In the genomic region with DNA sequence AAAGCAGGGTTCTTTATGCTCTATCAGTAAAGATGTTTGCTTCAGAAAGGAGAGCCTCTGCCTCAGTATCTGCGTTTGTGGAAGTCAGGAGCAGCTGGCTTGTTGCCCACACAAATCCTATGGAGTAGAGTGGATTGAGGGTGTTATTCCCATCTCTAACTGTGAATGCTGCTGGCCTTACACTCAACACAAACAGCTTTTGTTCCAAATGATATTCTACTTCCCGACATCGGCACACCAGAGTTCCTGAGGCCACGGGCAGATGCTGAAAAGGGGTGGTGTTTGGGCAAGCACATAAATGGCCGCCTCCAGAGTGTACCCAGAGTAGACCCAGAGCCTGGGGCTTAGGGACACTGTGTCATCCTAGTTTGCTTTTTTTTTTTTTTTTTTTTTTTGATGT, we compare ENCODE assay signal across 16 mouse cellular contexts.
"Had no signal": no experiment of that assay in that cellular context is flagged by ENCODE, and none has a peak within 500 bp of the region (broad histone marks: within the 10 kb centered on the region; RNA-seq: fewer than 3 reads in every experiment).

No protein-coding gene starts in this region.

- H3K27ac ChIP-seq: neural tube, embryonic 13.5 days; neural tube, embryonic 15.5 days; stomach, embryonic 15.5 days; stomach, postnatal 0 days had no signal

- DNase-seq: retina, postnatal 1 day; right cerebral cortex, adult 18-20 months; right cerebral cortex, postnatal 14 days; right cerebral cortex, postnatal 25 days; right cerebral cortex, postnatal 4 days; spleen, adult 18-20 months; thymus, adult 18-20 months; thymus, adult 2 months; thymus, postnatal 14 days; thymus, postnatal 25 days; thymus, postnatal 36 days; thymus, postnatal 4 days had no signal

- H3K4me2 ChIP-seq: neural tube, embryonic 13.5 days; neural tube, embryonic 15.5 days; stomach, embryonic 15.5 days had no signal

- H3K4me3 ChIP-seq: neural tube, embryonic 13.5 days; neural tube, embryonic 15.5 days; stomach, embryonic 15.5 days had no signal

- H3K27me3 ChIP-seq: neural tube, embryonic 13.5 days; neural tube, embryonic 15.5 days; stomach, embryonic 15.5 days had no signal

- H3K4me1 ChIP-seq: neural tube, embryonic 13.5 days; neural tube, embryonic 15.5 days; stomach, embryonic 15.5 days had no signal

- H3K9me3 ChIP-seq: neural tube, embryonic 13.5 days; neural tube, embryonic 15.5 days; stomach, embryonic 15.5 days had no signal

- H3K9ac ChIP-seq: neural tube, embryonic 13.5 days; neural tube, embryonic 15.5 days; stomach, embryonic 15.5 days had no signal

- H3K36me3 ChIP-seq: neural tube, embryonic 13.5 days; neural tube, embryonic 15.5 days; stomach, embryonic 15.5 days had no signal
